Mouse (Mus musculus): ENCODE results near the gene Dusp2.
A peak's percentile ranks its signal among the peaks of the same experiment; 100 is the strongest.

The Dusp2 gene

DNA sequence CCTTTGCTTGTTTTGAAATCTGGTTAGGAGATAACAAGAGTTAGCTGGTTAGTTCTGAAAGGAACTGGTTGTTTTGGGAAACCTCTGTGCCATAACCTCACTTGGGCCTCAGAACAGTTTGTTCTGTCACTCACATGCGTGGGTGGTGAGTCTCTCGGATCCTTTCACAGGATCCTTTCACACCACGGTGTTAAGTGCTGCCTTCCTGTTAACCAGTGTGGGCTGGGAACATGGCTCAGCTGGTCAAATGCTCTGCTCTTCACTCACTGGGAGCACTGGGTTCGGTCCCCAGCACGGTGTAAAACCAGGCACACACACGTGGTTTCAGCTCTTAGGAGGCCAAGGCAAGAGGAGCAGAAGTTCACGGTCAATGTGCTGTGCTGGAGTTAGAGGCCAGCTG, 11.5 kb upstream of the Dusp2 start:
- no peak for DNase-seq

DNA sequence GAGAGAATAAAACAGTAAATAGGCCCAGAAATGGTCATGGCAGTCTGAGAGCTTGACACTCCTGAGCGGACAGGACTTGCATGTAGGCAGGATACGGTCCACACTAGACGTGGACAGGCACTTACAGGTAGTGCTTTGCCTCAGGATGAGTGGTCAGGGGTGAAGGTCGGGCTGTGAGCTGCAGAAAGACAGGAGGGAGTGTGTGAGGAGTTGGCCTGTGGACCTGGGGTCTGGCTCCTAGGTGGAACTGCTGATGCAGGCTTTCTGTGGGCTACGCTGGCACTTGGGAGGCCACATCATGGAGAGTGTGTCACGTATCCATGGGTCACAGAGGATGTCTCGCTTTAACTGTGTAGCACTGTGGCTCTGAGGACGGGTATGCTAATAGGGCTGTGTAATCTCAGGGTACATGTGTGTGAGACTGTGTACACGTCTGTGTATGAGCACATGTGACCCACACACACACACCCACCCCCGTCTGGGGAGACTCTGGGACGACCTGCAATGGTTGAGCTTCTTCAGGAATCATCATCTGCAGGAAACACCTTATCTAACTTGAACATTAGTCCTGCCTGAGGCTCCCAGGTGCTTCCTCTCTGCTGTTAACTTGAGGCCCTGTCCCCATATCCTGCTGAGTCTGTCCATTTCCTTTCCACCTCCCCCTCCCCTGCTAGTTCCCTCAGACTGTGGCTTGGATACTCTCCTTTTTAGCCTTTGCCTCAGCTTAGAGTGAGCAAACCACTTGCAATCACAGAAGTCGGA, 7.7 kb upstream of the Dusp2 start:
- DNase-seq: no peak

DNA sequence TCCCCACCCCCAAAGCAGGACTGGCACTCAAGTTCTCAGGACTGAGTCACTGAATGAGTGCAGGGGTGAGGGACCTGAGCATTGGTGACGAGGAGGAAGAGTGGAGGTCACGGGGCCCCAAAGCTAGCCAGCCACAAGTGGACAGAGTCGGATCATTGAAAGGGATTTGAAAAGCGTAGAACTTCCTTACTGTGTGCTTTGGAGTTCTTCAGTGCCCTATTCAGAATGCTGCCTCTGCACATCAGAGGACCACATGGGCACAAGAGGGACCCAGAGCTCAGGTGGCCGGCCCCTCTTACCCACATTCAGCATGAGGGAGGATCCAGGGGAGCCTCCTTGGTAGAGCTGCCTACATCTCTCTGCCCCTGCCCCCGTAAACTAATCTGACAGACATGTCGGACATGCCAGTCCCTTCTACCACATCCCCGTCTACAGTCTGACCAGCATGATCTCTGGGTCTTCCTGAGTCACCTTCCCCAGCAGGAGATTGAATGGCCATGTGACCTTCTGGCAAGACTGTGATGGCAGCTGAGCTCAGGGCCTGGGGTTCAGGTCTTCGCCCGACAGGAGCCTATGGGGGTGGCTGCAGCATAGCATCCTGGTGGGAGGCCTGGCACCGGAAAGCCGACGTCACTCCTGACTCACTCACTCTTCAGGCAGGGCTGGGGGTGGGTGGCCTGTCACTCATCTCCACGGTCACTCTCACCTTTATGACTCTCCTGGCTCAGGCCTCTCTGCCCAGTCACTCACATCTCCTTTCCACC, 3.0 kb upstream of the Dusp2 start:
- no peak for DNase-seq

DNA sequence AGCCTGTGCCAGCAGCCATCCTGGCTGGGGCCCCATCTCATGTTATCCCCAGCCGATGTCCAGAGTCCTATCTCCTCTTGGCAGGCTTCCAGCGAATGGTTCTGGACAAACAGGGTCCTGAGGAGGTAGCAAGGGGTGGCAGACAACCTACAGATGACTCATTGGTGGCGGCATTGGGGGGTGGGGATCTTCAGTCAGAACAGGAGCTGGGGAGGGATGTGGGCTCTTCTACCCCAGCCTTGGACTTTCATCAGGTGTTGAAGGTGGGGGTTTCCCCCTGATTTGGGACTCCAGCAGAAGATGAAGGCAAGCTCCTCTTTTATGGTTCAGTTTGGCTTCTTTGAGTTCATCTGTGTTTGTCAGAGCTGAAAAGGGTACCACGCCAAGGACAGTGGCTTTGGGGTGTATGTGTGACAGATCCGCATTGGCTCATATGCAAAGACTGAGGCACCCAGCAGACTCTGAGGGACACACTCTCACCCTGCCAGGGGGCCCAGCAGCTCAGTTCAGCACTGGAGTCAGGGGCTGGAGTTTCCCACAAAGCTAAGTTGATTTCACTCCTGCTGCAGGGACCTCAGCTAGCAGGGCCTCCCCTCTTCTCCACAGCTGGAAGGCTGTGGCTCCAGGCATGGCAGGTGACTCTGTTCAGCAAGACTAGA, 1.9 kb upstream of the Dusp2 start:
- DNase-seq: no peak

DNA sequence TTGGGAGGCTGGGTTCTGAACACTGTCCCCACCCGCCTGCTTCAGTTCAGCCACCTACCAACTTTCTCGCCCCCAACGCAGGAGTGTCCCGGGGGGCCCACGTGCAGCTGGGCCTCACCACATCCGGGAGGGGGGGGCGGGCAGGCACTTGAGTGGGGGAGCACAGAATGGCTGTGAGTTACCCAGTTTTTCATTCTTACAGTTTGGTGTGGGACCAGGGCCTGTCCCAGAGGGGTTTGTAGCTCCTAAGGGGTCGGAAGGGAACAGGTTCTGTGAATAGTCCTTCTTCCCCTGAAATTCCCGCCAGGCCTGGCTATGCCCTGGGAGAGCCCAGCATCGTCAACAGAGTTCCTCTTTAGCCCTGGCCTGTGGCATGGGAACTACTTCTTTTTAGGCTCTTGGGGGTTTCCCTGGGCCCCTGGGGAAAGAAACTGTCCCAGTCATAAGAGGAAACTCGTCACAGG, 849 bp upstream of the Dusp2 start:
- DNase-seq: no peak

DNA sequence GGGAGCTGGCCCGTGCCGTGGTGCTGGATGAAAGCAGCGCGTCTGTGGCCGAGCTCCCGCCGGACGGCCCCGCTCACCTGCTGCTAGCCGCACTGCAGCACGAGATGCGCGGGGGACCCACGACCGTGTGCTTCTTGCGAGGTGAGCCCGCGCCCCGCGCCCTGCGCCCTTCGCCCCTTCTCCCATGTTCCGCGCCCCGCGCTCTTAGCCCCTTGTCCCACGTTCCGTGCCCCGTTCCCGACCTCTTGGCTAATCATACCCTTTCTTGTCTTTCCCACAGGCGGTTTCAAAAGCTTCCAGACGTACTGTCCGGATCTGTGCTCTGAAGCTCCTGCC, 506 bp downstream of the Dusp2 start:
- DNase-seq: peak; percentile 24

DNA sequence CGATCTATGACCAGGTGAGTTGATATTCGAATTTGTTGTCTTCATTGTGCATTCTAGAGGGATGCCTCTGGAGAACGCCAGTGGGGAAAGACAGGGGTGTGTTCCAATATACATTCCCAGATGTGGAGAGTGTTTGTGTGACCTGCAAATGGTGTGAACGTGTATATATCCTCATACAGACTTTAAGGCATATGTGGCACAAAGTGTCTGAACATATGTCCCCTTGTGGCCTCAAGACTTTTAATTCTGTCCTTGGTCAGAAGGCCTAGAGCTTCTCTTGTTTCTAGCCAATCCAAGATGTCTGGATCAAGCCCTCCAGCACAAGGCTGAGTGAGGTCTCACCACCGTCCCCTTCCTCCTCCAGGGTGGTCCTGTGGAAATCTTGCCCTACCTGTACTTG, 926 bp downstream of the Dusp2 start:
- DNase-seq: no peak

DNA sequence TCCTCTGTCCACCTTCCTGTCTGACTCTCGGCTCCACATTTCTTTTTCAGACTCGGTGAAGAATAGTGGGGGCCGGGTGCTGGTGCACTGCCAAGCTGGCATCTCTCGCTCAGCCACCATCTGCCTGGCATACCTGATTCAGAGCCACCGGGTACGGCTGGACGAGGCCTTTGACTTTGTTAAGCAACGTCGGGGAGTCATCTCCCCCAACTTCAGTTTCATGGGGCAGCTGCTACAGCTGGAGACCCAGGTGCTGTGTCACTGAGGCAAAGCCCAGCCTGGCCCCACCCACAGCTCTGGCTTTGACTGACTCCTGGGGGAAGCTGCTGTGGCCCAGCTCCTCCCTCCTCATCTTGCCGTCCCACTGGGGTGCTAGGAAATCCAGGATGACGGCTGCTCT, 1.6 kb downstream of the Dusp2 start:
- DNase-seq: no peak

DNA sequence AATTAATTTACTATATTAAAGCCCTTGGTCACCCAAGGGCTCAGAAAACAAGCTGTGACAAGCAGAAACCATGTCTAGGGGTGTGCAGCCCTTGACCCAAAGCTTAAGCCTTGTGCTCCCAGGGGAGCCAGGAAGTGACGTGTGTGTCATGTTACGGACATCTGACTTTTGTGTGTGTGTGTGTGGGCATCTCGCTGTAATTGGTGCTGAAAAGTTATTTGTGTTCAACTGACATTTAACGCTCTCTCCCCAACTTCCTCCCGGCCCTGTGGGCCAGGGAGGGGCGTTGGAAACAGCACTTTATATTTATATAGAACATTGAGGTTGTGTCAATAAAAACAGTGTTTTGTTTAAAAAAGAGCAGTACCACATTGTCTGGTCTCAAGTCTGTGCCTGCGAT, 2.1 kb downstream of the Dusp2 start:
- no peak for DNase-seq

DNA sequence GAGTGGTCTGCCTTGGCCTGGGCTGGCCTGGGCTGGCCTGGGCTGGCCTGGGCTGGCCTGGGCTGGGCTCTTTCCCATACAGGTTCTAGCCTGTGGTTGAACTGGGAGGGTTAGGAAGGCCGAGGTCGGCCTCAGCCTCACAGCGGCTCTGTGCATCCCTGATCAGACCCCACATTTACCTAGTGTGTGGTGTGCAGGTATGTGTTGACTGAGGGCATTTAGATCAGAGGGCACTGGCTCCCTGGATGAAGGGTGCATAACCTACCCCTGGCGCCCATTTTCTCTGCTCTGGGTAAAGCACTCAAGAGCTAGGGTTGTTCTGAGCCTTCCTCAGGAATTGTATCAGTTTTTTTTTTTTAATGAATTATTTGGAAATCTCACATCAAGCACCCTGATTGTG, 2.5 kb downstream of the Dusp2 start, which contains the start of gene Astl:
Astl (plus strand) TSS at position 224 of the 400 bp plus-strand sequence.
- no peak for DNase-seq

DNA sequence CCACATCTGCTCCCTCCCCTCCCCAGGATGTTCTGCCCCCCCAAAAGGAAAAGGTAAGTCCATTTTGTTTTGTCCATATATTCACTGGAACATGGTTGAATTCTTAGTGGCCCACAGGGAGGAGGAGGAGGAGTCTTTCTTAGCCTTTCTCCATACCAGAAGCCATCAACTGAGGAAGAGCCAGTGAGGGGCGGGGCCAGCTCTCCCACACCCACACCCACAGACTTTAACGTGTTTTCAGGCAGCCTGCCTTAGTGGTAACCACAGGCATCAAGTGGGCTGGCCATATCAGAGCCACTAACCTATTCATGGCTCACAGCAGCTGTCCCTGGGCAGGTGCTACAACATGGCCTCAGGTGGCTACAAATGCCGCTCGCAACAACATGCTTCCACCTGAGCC, 2.9 kb downstream of the Dusp2 start:
- DNase-seq: no peak

DNA sequence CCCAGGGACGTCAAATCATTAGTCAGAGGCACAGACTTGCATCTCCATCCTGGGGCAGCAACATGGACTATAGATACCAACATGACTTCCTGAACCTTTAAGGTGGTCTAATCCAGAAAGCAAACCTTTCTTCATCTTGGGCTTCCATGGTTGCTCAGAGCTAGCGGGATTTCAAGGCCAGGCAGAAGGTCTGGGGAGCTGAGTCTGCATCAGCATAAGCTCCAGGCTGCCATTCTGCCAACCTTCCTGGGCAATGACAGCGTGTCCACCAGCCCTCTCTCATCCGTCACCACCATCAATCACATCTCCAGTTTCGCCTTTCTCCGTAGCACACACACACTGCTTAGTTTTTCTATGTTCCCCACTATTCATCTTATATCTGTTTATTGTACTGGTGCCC, 3.3 kb downstream of the Dusp2 start:
- DNase-seq: no peak

DNA sequence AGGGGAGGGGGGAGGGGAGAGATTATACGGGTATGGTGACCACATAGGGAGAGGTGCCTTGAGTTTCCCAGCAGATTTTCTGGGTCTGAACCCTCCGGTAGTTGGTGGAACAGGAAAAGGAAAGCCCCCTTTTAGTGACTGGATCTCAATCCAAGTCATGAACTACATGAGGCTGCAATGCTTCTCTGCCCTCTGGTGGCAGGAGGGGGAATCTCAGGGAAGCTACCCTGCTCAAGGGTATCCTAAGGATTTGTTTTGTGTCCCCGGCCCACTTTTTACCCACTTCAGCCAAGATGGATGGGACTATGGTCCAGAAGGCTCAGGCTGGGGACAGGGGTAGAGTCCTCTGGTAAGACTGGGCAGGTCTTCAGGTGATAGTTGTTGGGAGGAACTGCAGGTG, 5.2 kb downstream of the Dusp2 start:
- peak; percentile 69 for DNase-seq

DNA sequence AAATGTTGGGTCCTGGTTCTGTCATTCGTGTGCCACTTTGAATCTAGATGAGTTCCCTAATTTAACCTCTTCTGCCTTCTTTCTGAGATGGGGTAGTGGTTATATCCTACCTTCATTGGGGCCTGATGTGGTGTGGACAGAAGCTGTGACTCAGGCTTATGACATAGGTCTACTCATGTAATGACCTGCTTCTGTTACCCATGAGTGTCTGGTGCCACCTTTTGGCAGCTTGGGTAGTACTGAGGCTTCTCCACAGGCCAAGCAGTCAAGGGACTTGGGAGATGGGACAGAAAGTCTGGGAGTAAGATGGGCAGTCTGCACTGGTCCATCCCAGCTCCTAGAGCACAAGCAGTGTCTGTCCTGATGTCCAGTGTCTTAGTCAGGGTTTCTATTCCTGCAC, 10.4 kb downstream of the Dusp2 start:
- DNase-seq: no peak

DNA sequence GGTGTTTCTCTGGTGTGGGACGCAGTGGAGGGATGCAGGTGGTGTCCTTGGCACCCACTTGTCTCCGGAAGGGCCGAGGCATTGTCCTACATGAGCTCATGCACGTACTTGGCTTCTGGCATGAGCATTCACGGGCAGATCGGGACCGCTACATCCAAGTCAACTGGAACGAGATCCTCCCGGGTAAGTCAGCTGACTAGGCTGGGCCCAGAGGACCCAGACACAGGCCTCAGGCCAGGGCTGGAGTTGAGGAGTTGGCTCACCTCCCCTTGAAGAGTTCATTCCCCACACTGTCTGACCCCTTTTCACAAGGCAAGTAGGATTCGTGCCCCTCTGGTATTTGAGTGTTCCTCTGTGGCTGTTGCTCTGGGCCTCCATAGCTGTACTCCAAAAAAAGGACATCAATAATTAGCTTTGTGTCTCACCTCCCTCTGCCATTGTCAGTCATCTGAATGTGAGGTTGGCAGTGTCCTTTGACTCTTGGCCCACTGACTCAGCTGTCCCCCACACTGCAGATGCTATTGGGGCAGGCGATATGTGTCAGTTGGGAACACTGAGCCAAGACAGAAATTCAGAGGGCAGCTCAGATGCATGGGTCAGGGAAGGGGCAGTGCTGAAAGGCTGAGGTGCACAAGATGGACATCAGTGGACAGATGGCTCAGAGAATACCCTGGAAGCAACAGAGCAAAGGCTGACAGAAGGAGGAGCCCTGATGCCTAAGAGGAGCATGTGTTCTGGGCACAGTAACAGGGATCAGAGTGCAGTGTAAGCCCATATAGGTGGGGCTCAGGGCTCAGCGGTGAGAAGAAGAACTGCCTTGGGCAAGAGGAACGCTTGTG, 11.4 kb downstream of the Dusp2 start:
- DNase-seq: no peak

DNA sequence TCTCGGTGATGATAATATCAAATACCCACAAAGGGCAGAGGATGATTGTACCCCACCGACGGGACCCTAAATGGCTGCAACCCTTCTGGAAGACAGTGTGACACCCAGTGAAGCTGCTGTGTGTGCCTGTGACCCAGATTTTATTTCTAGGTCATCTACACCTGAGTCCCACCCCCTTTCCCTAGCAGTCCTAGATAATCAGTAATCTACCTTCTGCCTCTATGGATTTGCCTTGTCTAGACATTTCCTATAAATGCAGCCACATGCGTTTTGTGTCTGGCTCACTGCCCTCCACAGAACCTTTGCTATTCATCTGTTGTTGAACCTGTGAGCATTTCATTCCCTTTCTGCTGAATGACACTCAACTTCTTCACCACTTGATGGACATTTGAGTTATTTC, 17.9 kb downstream of the Dusp2 start:
- peak; percentile 39 for DNase-seq

DNA sequence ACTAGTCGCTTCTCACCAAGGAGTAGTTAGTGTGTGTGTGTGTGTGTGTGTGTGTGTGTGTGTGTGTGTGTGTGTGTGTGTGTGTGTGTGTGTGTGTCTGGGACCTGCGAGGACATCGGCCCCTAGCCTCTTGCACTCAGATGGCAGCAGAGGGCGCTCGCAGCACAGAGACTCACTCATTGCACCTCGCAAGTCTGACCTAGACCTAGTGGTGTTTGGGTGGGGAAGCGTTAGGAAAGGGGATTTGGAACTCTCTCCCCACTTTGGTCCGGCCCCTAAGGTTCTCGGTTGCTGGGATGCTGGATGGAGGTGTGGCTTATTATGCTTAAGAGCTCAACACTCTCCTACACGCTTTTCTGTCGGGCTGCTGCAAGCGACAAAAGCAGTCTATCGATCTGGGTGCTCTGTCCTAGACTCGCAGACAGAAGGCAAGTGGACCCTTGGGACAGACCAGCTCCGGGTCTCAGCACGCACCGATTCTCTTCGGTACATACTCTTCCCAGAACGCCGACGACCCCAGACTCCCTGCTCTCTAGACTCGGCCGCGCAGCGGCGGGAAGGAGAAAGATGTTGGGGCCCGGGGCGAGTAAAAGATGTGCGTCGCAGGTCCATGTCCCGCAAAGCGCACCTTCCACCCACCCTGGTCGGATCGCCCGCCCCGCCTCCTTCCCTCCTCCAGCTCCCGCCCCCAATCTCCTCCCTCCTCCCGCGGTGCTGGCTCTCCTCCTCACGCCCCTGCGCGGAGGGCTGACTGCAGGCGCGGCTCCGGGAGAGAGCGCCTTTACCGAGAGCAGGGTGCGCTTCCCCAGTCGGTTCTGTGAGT, 26.7 kb downstream of the Dusp2 start, which contains the start of gene Adra2b:
Adra2b (plus strand) TSS at position 750 of the 823 bp plus-strand sequence.
- DNase-seq: peak; percentile 95

DNA sequence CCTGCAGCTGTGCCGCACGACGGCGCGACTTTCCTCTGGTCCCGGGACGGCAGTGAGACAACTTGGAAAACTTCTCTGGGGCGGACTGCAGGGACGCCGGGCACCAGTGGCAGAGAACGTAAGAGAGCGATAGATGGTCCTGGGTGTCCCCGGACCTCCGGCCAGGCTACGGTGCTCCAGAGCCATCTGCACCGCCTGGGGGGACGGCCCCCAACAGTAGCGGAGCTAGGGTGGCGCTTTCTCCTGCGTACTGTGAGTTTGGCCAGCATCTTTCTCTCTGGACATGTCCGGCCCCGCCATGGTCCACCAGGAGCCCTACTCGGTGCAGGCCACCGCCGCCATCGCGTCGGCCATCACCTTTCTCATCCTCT, 27.3 kb downstream of the Dusp2 start:
- no peak for DNase-seq

DNA sequence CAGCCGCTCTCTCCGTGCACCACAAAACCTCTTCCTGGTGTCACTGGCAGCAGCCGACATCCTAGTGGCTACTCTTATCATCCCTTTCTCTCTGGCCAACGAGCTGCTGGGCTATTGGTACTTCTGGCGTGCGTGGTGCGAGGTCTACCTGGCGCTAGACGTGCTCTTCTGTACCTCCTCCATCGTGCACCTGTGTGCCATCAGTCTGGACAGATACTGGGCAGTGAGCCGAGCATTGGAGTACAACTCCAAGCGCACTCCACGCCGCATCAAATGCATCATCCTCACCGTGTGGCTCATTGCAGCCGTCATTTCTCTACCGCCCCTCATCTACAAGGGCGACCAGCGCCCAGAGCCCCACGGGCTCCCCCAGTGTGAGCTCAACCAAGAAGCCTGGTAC, 27.7 kb downstream of the Dusp2 start:
- DNase-seq: peak; percentile 50

DNA sequence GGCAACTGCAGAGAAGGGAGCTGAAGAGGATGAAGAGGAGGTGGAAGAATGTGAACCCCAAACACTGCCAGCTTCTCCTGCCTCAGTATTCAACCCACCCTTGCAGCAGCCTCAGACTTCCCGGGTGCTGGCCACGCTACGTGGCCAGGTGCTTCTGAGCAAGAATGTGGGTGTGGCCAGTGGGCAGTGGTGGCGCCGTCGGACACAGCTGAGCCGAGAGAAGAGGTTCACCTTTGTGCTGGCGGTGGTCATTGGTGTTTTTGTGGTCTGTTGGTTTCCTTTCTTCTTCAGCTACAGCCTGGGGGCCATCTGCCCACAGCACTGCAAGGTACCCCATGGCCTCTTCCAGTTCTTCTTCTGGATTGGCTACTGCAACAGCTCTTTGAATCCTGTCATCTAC, 28.5 kb downstream of the Dusp2 start:
- DNase-seq: peak; percentile 80

DNA sequence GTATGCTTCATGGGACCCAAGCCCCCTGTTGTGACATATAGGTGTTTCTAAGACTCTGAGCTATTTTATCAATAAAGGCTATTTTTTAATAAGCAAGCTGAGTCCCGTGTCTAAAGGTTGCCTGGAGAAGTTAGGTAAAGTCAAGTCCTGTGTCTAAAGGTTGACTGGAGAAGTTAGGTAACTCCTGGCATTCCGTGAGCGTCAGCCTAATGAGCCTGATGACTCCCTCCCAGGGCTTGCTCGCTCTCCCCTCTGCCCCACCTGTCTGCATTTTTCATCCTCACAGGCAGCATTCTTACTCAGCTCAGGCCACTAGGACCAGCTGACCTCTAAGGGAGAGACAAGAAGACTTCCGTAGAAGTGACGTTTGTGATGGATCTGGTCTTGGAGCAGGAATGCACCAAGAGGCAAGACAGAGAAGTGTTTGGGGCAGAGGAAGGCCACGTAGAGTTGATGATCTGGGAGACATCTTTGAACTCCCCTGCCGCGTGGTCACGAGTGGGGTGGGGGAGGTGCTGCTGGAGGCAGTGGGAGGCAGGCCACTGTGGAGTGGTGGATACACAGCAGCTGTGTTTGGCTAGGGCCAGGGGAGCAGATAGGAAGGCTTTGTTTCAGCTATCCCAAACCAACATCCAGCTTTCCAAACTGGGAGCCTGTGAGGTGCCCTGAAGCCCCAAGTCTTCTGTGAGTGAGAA, 31.3 kb downstream of the Dusp2 start:
- DNase-seq: peak; percentile 92

Measured in kidney, adult 9 months (tissue).